9 mouse cellular contexts compared by ENCODE assay signal in the genomic region with DNA sequence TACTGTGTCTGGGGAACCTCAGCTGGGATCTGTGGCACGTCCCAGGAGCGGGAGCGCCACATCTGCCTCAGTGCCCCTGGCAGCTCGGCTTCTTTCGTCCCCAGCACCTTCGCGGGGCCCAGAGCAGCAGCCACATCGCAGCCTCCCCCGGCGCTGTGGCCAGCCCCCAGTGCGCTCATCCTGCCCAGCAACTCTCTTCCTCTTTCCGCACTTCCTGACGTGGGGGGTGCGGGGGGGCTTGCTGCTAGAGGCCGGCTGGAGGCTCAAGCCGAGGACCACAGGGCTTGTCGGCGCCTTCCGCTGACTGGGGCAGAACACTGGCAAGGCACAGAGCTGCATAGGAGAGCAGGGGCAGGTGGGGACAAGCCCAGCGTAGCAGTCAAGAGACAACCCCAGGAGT. TPM values are rescaled to one million over a fixed set of nuclear protein-coding genes. Genes with fewer than 3 reads are reported as not detected.
A peak's percentile ranks its signal among the peaks of the same experiment; 100 is the strongest.
DNase-seq lines count a peak whose midpoint lies in the region; ATAC-seq and TF ChIP-seq lines count a peak whose summit lies in the region.
"Had no signal": no experiment of that assay in that cellular context is flagged by ENCODE, and none has a peak within 500 bp of the region (broad histone marks: within the 10 kb centered on the region; RNA-seq: fewer than 3 reads in every experiment).

No protein-coding gene starts in this region.

- H3K4me1 ChIP-seq in forebrain, embryonic 13.5 days = peaks cover 17% of the 10 kb centered on the region
- peaks cover 14% of the 10 kb centered on the region for H3K4me1 ChIP-seq in hindbrain, embryonic 14.5 days (replicated peaks; ENCODE audit: control insufficient read depth, insufficient read depth, low read length)
- peaks cover 17% of the 10 kb centered on the region for H3K4me1 ChIP-seq in liver, adult 2 months (ENCODE audit: control insufficient read depth, insufficient read depth, low read length)
- H3K4me1 ChIP-seq in midbrain, embryonic 16.5 days (ENCODE audit: control insufficient read depth, insufficient read depth, low read length) = peaks cover 12% of the 10 kb centered on the region

- H3K9ac ChIP-seq in forebrain, embryonic 13.5 days = 0 out of 2 replicates have a peak overlapping the region, but pooled peaks have one; percentile 6
- no peak overlapping the region for H3K9ac ChIP-seq in hindbrain, embryonic 14.5 days
- peak overlapping the region; percentile 94 for H3K9ac ChIP-seq in liver, adult 2 months (ENCODE audit: low read depth, low read length)
- 0 out of 2 replicates have a peak overlapping the region, but pooled peaks have one; percentile 16 for H3K9ac ChIP-seq in midbrain, embryonic 16.5 days (ENCODE audit: low read depth, low read length)

- H3K9me3 ChIP-seq in forebrain, embryonic 13.5 days (replicated peaks) = no peaks in the 10 kb centered on the region
- no peaks in the 10 kb centered on the region for H3K9me3 ChIP-seq in hindbrain, embryonic 14.5 days (ENCODE audit: control insufficient read depth, low read length)
- H3K9me3 ChIP-seq in midbrain, embryonic 16.5 days (replicated peaks; ENCODE audit: control insufficient read depth, low read length, poor library complexity, severe bottlenecking) = no peaks in the 10 kb centered on the region

- H3K27ac ChIP-seq in forebrain, embryonic 13.5 days = 0 out of 2 replicates have a peak overlapping the region, but pooled peaks have one; percentile 37
- no peak overlapping the region for H3K27ac ChIP-seq in hindbrain, embryonic 14.5 days
- H3K27ac ChIP-seq in liver, adult 2 months (replicated peaks; ENCODE audit: insufficient read depth, low read depth, low read length) = peak overlapping the region; percentile 98
- no peak overlapping the region for H3K27ac ChIP-seq in midbrain, embryonic 16.5 days (ENCODE audit: low read length)

- peaks cover 18% of the 10 kb centered on the region for H3K27me3 ChIP-seq in forebrain, embryonic 13.5 days
- H3K27me3 ChIP-seq in hindbrain, embryonic 14.5 days (ENCODE audit: control insufficient read depth, insufficient read depth, low read length) = no peaks in the 10 kb centered on the region
- H3K27me3 ChIP-seq in liver, adult 2 months (ENCODE audit: control insufficient read depth, insufficient read depth, low read length) = no peaks in the 10 kb centered on the region
- H3K27me3 ChIP-seq in midbrain, embryonic 16.5 days (ENCODE audit: control insufficient read depth, insufficient read depth, low read depth, low read length) = peaks cover 10% of the 10 kb centered on the region; the same call in 1 of the 2 replicates

- TF ChIP-seq CTCF in liver, adult 2 months (IDR thresholded peaks at IDR 0.05; ENCODE audit: low read depth, low read length) = no peak

- peak; percentile 79 to 81 for DNase-seq in spleen, adult 18-20 months
- DNase-seq in spleen, adult 12 weeks (ENCODE audit: low spot score) = no peak
- no peak for DNase-seq in hindbrain, embryonic 14.5 days (ENCODE audit: low spot score)
- no peak for DNase-seq in liver, adult 2 months (ENCODE audit: extremely low read depth, low read depth, low spot score)
- no peak for DNase-seq in frontal cortex, postnatal 14 days (ENCODE audit: low spot score in 2 of 2)
- DNase-seq in right cerebral cortex, adult 2 months (ENCODE audit: low spot score in 2 of 2) = no peak

- peak; percentile 50; the same call in 1 of the 2 replicates for TF ChIP-seq POLR2A in liver, adult 2 months (IDR thresholded peaks at IDR 0.05; ENCODE audit: extremely low read depth, insufficient read depth, low read length)

- no peak for ATAC-seq in forebrain, embryonic 13.5 days
- no peak for ATAC-seq in hindbrain, embryonic 14.5 days (ENCODE audit: low FRiP score)
- ATAC-seq in midbrain, embryonic 16.5 days = no peak

- no peaks in the 10 kb centered on the region for H3K36me3 ChIP-seq in forebrain, embryonic 13.5 days (ENCODE audit: poor library complexity, severe bottlenecking)
- H3K36me3 ChIP-seq in hindbrain, embryonic 14.5 days (replicated peaks; ENCODE audit: control insufficient read depth, insufficient read depth) = no peaks in the 10 kb centered on the region
- no peaks in the 10 kb centered on the region for H3K36me3 ChIP-seq in liver, adult 2 months (ENCODE audit: control insufficient read depth, insufficient read depth, low read length)
- no peaks in the 10 kb centered on the region for H3K36me3 ChIP-seq in midbrain, embryonic 16.5 days (ENCODE audit: control insufficient read depth, insufficient read depth, low read length)

- 0 out of 2 replicates have a peak overlapping the region, but pooled peaks have one; percentile 6 for H3K4me3 ChIP-seq in forebrain, embryonic 13.5 days
- H3K4me3 ChIP-seq in hindbrain, embryonic 14.5 days (replicated peaks; ENCODE audit: low read length) = 0 out of 2 replicates have a peak overlapping the region, but pooled peaks have one; percentile 12
- H3K4me3 ChIP-seq in liver, adult 2 months (ENCODE audit: insufficient read depth, low read depth, low read length) = peak overlapping the region; percentile 99
- no peak overlapping the region for H3K4me3 ChIP-seq in midbrain, embryonic 16.5 days (ENCODE audit: low read depth, low read length)

- peaks cover 11% of the 10 kb centered on the region; the same call in 1 of the 2 replicates for H3K79me2 ChIP-seq in liver, adult 2 months (ENCODE audit: control insufficient read depth, insufficient read depth, low read length)

- no peak overlapping the region; the same call in 1 of the 2 replicates for H3K4me2 ChIP-seq in forebrain, embryonic 13.5 days
- H3K4me2 ChIP-seq in hindbrain, embryonic 14.5 days (replicated peaks) = no peak overlapping the region; the same call in 1 of the 2 replicates
- no peak overlapping the region for H3K4me2 ChIP-seq in midbrain, embryonic 16.5 days (ENCODE audit: low read length)

- WGBS in forebrain, embryonic 13.5 days = 19% methylated on average over 20 of the region's 20 CpGs
- 21% methylated on average over 20 of the region's 20 CpGs for WGBS in hindbrain, embryonic 14.5 days
- WGBS in liver, adult 2 months = 53% methylated on average over 20 of the region's 20 CpGs
- WGBS in midbrain, embryonic 16.5 days = 23% methylated on average over 20 of the region's 20 CpGs

RNA-seq across cellular contexts. Expression of a gene that starts 10.2 kb away (rescaled TPM):
- polyA plus RNA-seq in forebrain, embryonic 13.5 days (2015; fragmentation: Nextera tagmentation; extraction: Ambion mirVana) = 18.5 and 23.1 TPM in 2 replicates
- polyA plus RNA-seq in hindbrain, embryonic 14.5 days (2014; fragmentation: Nextera tagmentation; extraction: Ambion mirVana) = 39.0 and 42.6 TPM in 2 replicates
- 13.2 and 23.6 TPM in 2 replicates for total RNA-seq in liver, adult 2 months (2014; rRNA removed)
- polyA plus RNA-seq in liver, adult 2 months (2012; rRNA removed) = 43.2 and 59.5 TPM in 2 replicates
- polyA plus RNA-seq in midbrain, embryonic 16.5 days (2015; fragmentation: Nextera tagmentation; extraction: Ambion mirVana) = 28.3 and 33.3 TPM in 2 replicates

RNA-seq across cellular contexts. Expression of a gene that starts 19.9 kb away (rescaled TPM):
- 0.18 and 0.41 TPM in 2 replicates for polyA plus RNA-seq in forebrain, embryonic 13.5 days (2015; fragmentation: Nextera tagmentation; extraction: Ambion mirVana)
- polyA plus RNA-seq in hindbrain, embryonic 14.5 days (2014; fragmentation: Nextera tagmentation; extraction: Ambion mirVana) = 0.39 TPM in 1 of 2 replicates, not detected in the other
- not detected in 2 replicates for total RNA-seq in liver, adult 2 months (2014; rRNA removed)
- polyA plus RNA-seq in liver, adult 2 months (2012; rRNA removed) = not detected in 2 replicates
- polyA plus RNA-seq in midbrain, embryonic 16.5 days (2015; fragmentation: Nextera tagmentation; extraction: Ambion mirVana) = 0.11 TPM in 1 of 2 replicates, not detected in the other
- polyA plus RNA-seq: testis, adult 2 months had no signal

RNA-seq across cellular contexts. Expression of a gene that starts 33.3 kb away (rescaled TPM):
- 609 and 621 TPM in 2 replicates for polyA plus RNA-seq in forebrain, embryonic 13.5 days (2015; fragmentation: Nextera tagmentation; extraction: Ambion mirVana)
- polyA plus RNA-seq in hindbrain, embryonic 14.5 days (2014; fragmentation: Nextera tagmentation; extraction: Ambion mirVana) = 154 and 171 TPM in 2 replicates
- not detected in 2 replicates for total RNA-seq in liver, adult 2 months (2014; rRNA removed)
- polyA plus RNA-seq in liver, adult 2 months (2012; rRNA removed) = 0.50 and 0.56 TPM in 2 replicates
- 98.8 and 113 TPM in 2 replicates for polyA plus RNA-seq in midbrain, embryonic 16.5 days (2015; fragmentation: Nextera tagmentation; extraction: Ambion mirVana)

RNA-seq across cellular contexts. Expression of a gene that starts 38.4 kb away (rescaled TPM):
- 0.83 and 0.88 TPM in 2 replicates for polyA plus RNA-seq in forebrain, embryonic 13.5 days (2015; fragmentation: Nextera tagmentation; extraction: Ambion mirVana)
- polyA plus RNA-seq in hindbrain, embryonic 14.5 days (2014; fragmentation: Nextera tagmentation; extraction: Ambion mirVana) = 0.52 and 0.67 TPM in 2 replicates
- 0.13 TPM in 1 of 2 replicates, not detected in the other for total RNA-seq in liver, adult 2 months (2014; rRNA removed)
- polyA plus RNA-seq in liver, adult 2 months (2012; rRNA removed) = not detected in 2 replicates
- polyA plus RNA-seq in midbrain, embryonic 16.5 days (2015; fragmentation: Nextera tagmentation; extraction: Ambion mirVana) = 0.33 and 0.34 TPM in 2 replicates

RNA-seq across cellular contexts. Expression of a gene that starts 58.9 kb away (rescaled TPM):
- 0.52 and 0.71 TPM in 2 replicates for polyA plus RNA-seq in forebrain, embryonic 13.5 days (2015; fragmentation: Nextera tagmentation; extraction: Ambion mirVana)
- polyA plus RNA-seq in hindbrain, embryonic 14.5 days (2014; fragmentation: Nextera tagmentation; extraction: Ambion mirVana) = 3.5 and 3.6 TPM in 2 replicates
- 0.18 and 0.20 TPM in 2 replicates for total RNA-seq in liver, adult 2 months (2014; rRNA removed)
- 0.40 and 0.68 TPM in 2 replicates for polyA plus RNA-seq in liver, adult 2 months (2012; rRNA removed)
- polyA plus RNA-seq in midbrain, embryonic 16.5 days (2015; fragmentation: Nextera tagmentation; extraction: Ambion mirVana) = 1.2 and 1.9 TPM in 2 replicates

Comparison
In these comparisons a context has a peak if more than half of its experiments do, and no peak if none do; other contexts are left out.
1. DNase-seq: peak in spleen, adult 18-20 months (2 of 2); none in spleen, adult 12 weeks (single experiment), hindbrain, embryonic 14.5 days (single experiment), liver, adult 2 months (single experiment), frontal cortex, postnatal 14 days (0 of 2) and right cerebral cortex, adult 2 months (0 of 2).
2. H3K27ac ChIP-seq: peak in forebrain, embryonic 13.5 days (single experiment) and liver, adult 2 months (single experiment); none in hindbrain, embryonic 14.5 days (single experiment) and midbrain, embryonic 16.5 days (single experiment).
3. RNA of a gene that starts 33.3 kb away (polyA plus RNA-seq): 609 to 621 TPM in forebrain, embryonic 13.5 days, 154 to 171 TPM in hindbrain, embryonic 14.5 days and 98.8 to 113 TPM in midbrain, embryonic 16.5 days; 0.50 to 0.56 TPM in liver, adult 2 months; every median in the first group is over 10 times any median in the second.